8 mouse cellular contexts compared by ENCODE assay signal in the genomic region with DNA sequence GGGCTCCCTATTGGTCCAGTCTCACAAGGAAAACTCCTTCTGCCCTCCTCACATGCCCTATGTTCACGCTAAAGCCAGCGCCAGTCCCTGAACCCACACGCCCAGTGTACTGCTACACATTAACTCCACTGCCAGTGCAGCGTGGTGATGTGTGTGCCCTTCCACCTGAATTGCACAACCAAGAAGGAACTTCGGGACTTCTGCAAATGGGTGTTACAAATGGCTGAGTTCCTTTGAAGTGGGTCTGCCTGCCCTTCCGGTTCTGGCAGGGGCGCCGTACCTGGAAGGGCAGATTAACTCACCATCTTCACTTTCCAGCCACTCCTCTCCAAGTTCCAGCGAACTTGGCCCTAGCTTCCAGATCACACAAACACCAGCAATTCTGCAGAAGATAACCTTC. TPM values are rescaled to one million over a fixed set of nuclear protein-coding genes. Genes with fewer than 3 reads are reported as not detected.
A peak's percentile ranks its signal among the peaks of the same experiment; 100 is the strongest.
DNase-seq lines count a peak whose midpoint lies in the region; ATAC-seq lines count a peak whose summit lies in the region.

No protein-coding gene starts in this region.

- ATAC-seq in heart, embryonic 16.5 days (replicated peaks; ENCODE audit: extremely low read depth, insufficient read depth, low FRiP score): no peak
- no peak for ATAC-seq in midbrain, embryonic 12.5 days (ENCODE audit: low FRiP score, low read depth)

- peak overlapping the region; percentile 37 for H3K4me3 ChIP-seq in heart, embryonic 16.5 days (ENCODE audit: low read length)
- H3K4me3 ChIP-seq in limb, embryonic 10.5 days: no peak overlapping the region
- H3K4me3 ChIP-seq in midbrain, embryonic 12.5 days: no peak overlapping the region

- no peaks in the 10 kb centered on the region for H3K36me3 ChIP-seq in heart, embryonic 16.5 days (ENCODE audit: control insufficient read depth, insufficient read depth)
- no peaks in the 10 kb centered on the region for H3K36me3 ChIP-seq in limb, embryonic 10.5 days
- no peaks in the 10 kb centered on the region for H3K36me3 ChIP-seq in midbrain, embryonic 12.5 days

- peak overlapping the region; percentile 73 for H3K9ac ChIP-seq in heart, embryonic 16.5 days (ENCODE audit: low read length)
- no peak overlapping the region for H3K9ac ChIP-seq in midbrain, embryonic 12.5 days (replicated peaks)

- H3K4me1 ChIP-seq in heart, embryonic 16.5 days (ENCODE audit: control insufficient read depth, insufficient read depth, low read length): peaks cover 68% of the 10 kb centered on the region
- H3K4me1 ChIP-seq in limb, embryonic 10.5 days: peaks cover 52% of the 10 kb centered on the region
- peaks cover 40% of the 10 kb centered on the region for H3K4me1 ChIP-seq in midbrain, embryonic 12.5 days

- DNase-seq in ovary, postnatal 36 days (ENCODE audit: low spot score): peak; percentile 13
- DNase-seq in ovary, postnatal 10 days (ENCODE audit: low spot score): no peak
- no peak for DNase-seq in limb, embryonic 10.5 days (ENCODE audit: low spot score)
- no peak for DNase-seq in frontal cortex, postnatal 10 days (ENCODE audit: low spot score in 2 of 2)
- no peak for DNase-seq in cerebellum, postnatal 14 days
- DNase-seq in cerebellum, postnatal 4 days (ENCODE audit: low spot score in 2 of 2): no peak

- no peaks in the 10 kb centered on the region; the same call in 1 of the 2 replicates for H3K9me3 ChIP-seq in heart, embryonic 16.5 days (replicated peaks; ENCODE audit: control insufficient read depth, low read length)
- H3K9me3 ChIP-seq in limb, embryonic 10.5 days (replicated peaks): no peaks in the 10 kb centered on the region
- H3K9me3 ChIP-seq in midbrain, embryonic 12.5 days: 0 out of 2 replicates have a peak, but pooled peaks cover 4% of the 10 kb centered on the region

- H3K27me3 ChIP-seq in heart, embryonic 16.5 days (ENCODE audit: control insufficient read depth, insufficient read depth, low read length): no peaks in the 10 kb centered on the region
- peaks cover 10% of the 10 kb centered on the region for H3K27me3 ChIP-seq in limb, embryonic 10.5 days (ENCODE audit: low read depth, poor library complexity, severe bottlenecking)
- peaks cover 16% of the 10 kb centered on the region; the same call in 1 of the 2 replicates for H3K27me3 ChIP-seq in midbrain, embryonic 12.5 days

- peak overlapping the region; percentile 64 for H3K4me2 ChIP-seq in heart, embryonic 16.5 days (ENCODE audit: low read depth, low read length)
- peak overlapping the region; percentile 44; the same call in 1 of the 2 replicates for H3K4me2 ChIP-seq in midbrain, embryonic 12.5 days (replicated peaks)

- WGBS in heart, embryonic 16.5 days: 38% methylated on average over 9 of the region's 9 CpGs
- 32% methylated on average over 9 of the region's 9 CpGs for whole genome bisulfite sequencing in limb, embryonic 10.5 days
- WGBS in midbrain, embryonic 12.5 days: 53% methylated on average over 9 of the region's 9 CpGs

- peak overlapping the region; percentile 99 for H3K27ac ChIP-seq in heart, embryonic 16.5 days (ENCODE audit: low read length)
- H3K27ac ChIP-seq in limb, embryonic 10.5 days: peak overlapping the region; percentile 77
- H3K27ac ChIP-seq in midbrain, embryonic 12.5 days (replicated peaks): peak overlapping the region; percentile 76

RNA-seq across cellular contexts. Expression of gene Egln3, which starts 12.5 kb away (rescaled TPM):
- polyA plus RNA-seq in heart, embryonic 16.5 days (2015; fragmentation: Nextera tagmentation; extraction: Ambion mirVana): 30.5 and 31.4 TPM in 2 replicates
- 2.8 and 2.9 TPM in 2 replicates for polyA plus RNA-seq in limb, embryonic 10.5 days (2016; fragmentation: Nextera tagmentation; extraction: Ambion mirVana)
- polyA plus RNA-seq in midbrain, embryonic 12.5 days (2016; fragmentation: Nextera tagmentation; extraction: Ambion mirVana): 2.2 TPM in 2 replicates
